Mouse (Mus musculus) limb, embryonic 14.5 days (tissue): ENCODE data around the gene Cdk17. TPM values are rescaled to one million over a fixed set of nuclear protein-coding genes. Genes with fewer than 3 reads are reported as not detected.
A peak's percentile ranks its signal among the peaks of the same experiment; 100 is the strongest.

Experiments used
- ATAC-seq: fragments of 200-750 bp; cut with Nextera tagmentation; 2 replicates; pipeline ENCODE4 v1.8.0; 2017; ENCODE audit warnings: low read depth, moderate number of reproducible peaks, moderate TSS enrichment; ENCODE audit not compliant: low FRiP score
- DNase-seq: peaks from one replicate; pipeline ENCODE4 v3.0.0-alpha.2; 2015; ENCODE audit warnings: low spot score
- H3K27ac ChIP-seq: fragments of 300-500 bp; sonication (generic); replicated peaks from 2 replicates; pipeline ENCODE4 v1.5.1; 2014; ENCODE audit warnings: low read depth, mild to moderate bottlenecking, low read length, moderate library complexity, mixed read lengths
- H3K27me3 ChIP-seq: fragments of 300-500 bp; sonication (generic); 2 replicates; pipeline ENCODE4 v1.6.1; 2014; ENCODE audit warnings: low read length, mixed read lengths; ENCODE audit not compliant: control insufficient read depth, insufficient read depth
- H3K36me3 ChIP-seq: fragments of 300-500 bp; sonication (generic); 2 replicates; pipeline ENCODE4 v1.6.1; 2014; ENCODE audit warnings: mild to moderate bottlenecking, low read length, moderate library complexity, mixed read lengths; ENCODE audit not compliant: control insufficient read depth, insufficient read depth
- H3K4me1 ChIP-seq: fragments of 300-500 bp; sonication (generic); 2 replicates; pipeline ENCODE4 v1.6.1; 2014; ENCODE audit warnings: antibody characterized with exemption, low read length, mixed read lengths; ENCODE audit not compliant: control insufficient read depth, insufficient read depth
- H3K4me2 ChIP-seq: fragments of 300-500 bp; sonication (generic); replicated peaks from 2 replicates; pipeline ENCODE4 v1.6.1; 2014; ENCODE audit warnings: low read depth, mild to moderate bottlenecking, low read length, moderate library complexity; ENCODE audit not compliant: severe bottlenecking
- H3K4me3 ChIP-seq: fragments of 300-500 bp; sonication (generic); replicated peaks from 2 replicates; pipeline ENCODE4 v1.5.1; 2014; ENCODE audit warnings: low read length
- H3K9ac ChIP-seq: fragments of 300-500 bp; sonication (generic); 2 replicates; pipeline ENCODE4 v1.6.1; 2014; ENCODE audit warnings: mild to moderate bottlenecking, low read depth, low read length, moderate library complexity; ENCODE audit not compliant: severe bottlenecking
- H3K9me3 ChIP-seq: fragments of 300-500 bp; sonication (generic); 2 replicates; pipeline ENCODE4 v1.6.1; 2016; ENCODE audit warnings: low read length; ENCODE audit not compliant: control insufficient read depth
- POLR2A ChIP-seq: fragments of 200-500 bp; IDR thresholded peaks from 2 replicates; pipeline ENCODE4 v1.8.0; 2012; ENCODE audit warnings: inconsistent platforms, mild to moderate bottlenecking, moderate library complexity, borderline replicate concordance; ENCODE audit not compliant: insufficient read depth, insufficient read length; ENCODE audit errors: extremely low read depth
- WGBS: fragments of 180-500 bp; shearing (Covaris S2); extraction: QIAGEN DNeasy Blood & Tissue Kit; methylation state at CpG from one replicate; pipeline ENCODE4 v1.1.7; 2014; 5-methylcytosine and 5-hydroxymethylcytosine counted together
- microRNA counts: library from miRNA; unstranded; fragments of <30 nt; microRNA quantifications from one replicate; lab custom pipeline; 2016
- microRNA-seq: library from miRNA; unstranded; fragments of <30 nt; microRNA quantifications from one replicate; pipeline ENCODE4, GENCODE M21; 2016
- polyA plus RNA-seq, 2 experiments: library from polyadenylated mRNA; depleted of rRNA in 1 of 2; stranded (reverse) in 1 of 2; unstranded in 1 of 2; fragments of >200 nt; fragmentation: Nextera tagmentation in 1 of 2; extraction: Ambion mirVana in 1 of 2; gene quantifications; 2 replicates each; pipeline versions ENCODE4 v1.2.1 to v1.2.3; 2012 to 2014

Cdk17 gene
- polyA plus RNA-seq, 2 experiments = 24.7 to 25.9 TPM

GRCm38 (mm10) chr10:93309131-93309933, 148.7 kb downstream of the Cdk17 start:
- WGBS = 1% methylated on average over 21 of the region's 23 CpGs
- H3K36me3 ChIP-seq = 0 out of 2 replicates have a peak, but pooled peaks cover 2% of the 10 kb centered on the region
- DNase-seq (peak; percentile 81), ATAC-seq (peak; percentile 66)
- peak overlapping the region; percentile 99 for H3K27ac ChIP-seq
- no peaks in the 10 kb centered on the region for H3K9me3 ChIP-seq
- peak overlapping the region; percentile 84 for H3K4me2 ChIP-seq
- H3K4me3 ChIP-seq = peak overlapping the region; percentile 91
- TF ChIP-seq POLR2A = peak; percentile 70; the same call in 1 of the 2 replicates
- peak overlapping the region; percentile 90 for H3K9ac ChIP-seq
- H3K27me3 ChIP-seq = no peaks in the 10 kb centered on the region
- H3K4me1 ChIP-seq = peaks cover 20% of the 10 kb centered on the region

DNA sequence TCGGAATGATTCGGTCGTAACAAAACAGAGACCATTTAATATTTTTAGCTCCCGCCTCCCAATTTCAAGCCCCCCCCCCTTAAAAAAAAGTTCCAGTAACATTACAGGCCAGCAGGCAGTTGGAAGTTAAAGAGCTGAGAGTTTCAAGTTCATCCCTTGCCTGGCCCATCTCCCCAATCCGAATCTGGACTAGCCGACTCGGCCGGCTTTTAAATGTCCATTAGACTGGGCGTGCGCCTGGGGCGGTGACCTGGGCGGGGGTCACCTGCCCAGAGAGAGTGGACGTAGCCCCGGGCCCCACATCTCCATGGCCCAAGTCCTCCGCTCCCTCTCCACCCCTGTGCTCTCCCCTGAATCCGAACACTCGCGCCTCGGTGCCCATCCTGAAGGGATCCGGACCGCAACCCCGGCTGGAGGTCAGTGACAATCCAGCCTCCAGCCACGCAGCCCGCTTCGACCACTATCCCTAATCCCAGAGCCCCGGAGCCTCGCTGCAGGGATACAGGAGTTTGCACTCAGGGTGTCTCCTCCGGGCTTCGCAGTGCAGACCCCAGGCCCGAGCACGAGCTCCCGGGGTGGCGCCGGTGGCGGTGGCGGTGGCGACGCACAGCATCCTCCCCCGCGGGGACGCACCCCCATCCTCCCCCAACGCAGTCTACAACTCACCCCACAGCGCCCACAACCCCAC, 149.4 kb downstream of the Cdk17 start:
- 0 out of 2 replicates have a peak, but pooled peaks have one; percentile 13 for TF ChIP-seq POLR2A
- H3K4me3 ChIP-seq = peak overlapping the region; percentile 91
- no peaks in the 10 kb centered on the region for H3K27me3 ChIP-seq
- H3K9me3 ChIP-seq = no peaks in the 10 kb centered on the region
- peak overlapping the region; percentile 99 for H3K27ac ChIP-seq
- peaks cover 20% of the 10 kb centered on the region for H3K4me1 ChIP-seq
- 0 out of 2 replicates have a peak, but pooled peaks cover 2% of the 10 kb centered on the region for H3K36me3 ChIP-seq
- under 1% methylated on average over 43 of the region's 43 CpGs for WGBS
- H3K9ac ChIP-seq = peak overlapping the region; percentile 90
- peak overlapping the region; percentile 84 for H3K4me2 ChIP-seq
- DNase-seq (no peak), ATAC-seq (peak; percentile 5; the same call in 1 of the 2 replicates)

- Histone ChIP-seq H3K27me3 (no peaks in the 10 kb centered on the region), H3K36me3 (0 out of 2 replicates have a peak, but pooled peaks cover 2% of the 10 kb centered on the region), H3K4me3 (peak within 1 kb of the TSS; percentile 91), H3K4me2 (peak within 1 kb of the TSS; percentile 84), H3K9ac (peak within 1 kb of the TSS; percentile 90), H3K4me1 (peaks cover 18% of the 10 kb centered on the region), H3K9me3 (no peaks in the 10 kb centered on the region), H3K27ac (peak within 1 kb of the TSS; percentile 99)
- TF ChIP-seq POLR2A = peak; percentile 24; the same call in 1 of the 2 replicates
- DNase-seq (peak; percentile 74), ATAC-seq (peak; percentile 73)
- WGBS = 1% methylated on average over 51 of the region's 53 CpGs
These were observed 150.2 kb downstream of the Cdk17 start, which contains the start of gene Elk3 for GRCm38 (mm10) chr10:93310721-93311411. TSS of gene Elk3 (minus strand) at chr10:93311135.

DNA sequence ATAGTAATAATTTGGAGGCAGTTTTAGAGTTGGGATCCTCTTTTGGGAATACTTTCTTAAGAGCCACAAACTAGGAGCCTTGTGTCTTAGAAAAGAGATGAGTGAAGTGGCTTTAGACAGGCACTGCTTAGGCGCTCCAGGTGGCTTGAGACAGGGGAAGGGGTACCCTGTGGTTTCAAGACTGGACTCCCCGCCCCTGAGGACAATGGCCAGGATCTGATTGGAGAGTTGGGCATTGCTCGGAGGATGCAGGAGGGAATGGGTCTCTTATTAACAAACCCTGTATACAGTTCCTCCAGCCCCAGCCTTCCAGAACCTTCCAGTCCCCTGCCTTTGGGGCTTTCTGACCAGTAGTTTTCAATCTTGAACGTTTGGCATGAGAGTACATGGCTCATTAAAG, 150.9 kb downstream of the Cdk17 start:
- DNase-seq = no peak
- Histone ChIP-seq H3K4me3 (peak overlapping the region; percentile 91), H3K27me3 (no peaks in the 10 kb centered on the region), H3K27ac (peak overlapping the region; percentile 99; the same call in 1 of the 2 replicates), H3K9ac (no peak overlapping the region), H3K4me1 (peaks cover 13% of the 10 kb centered on the region), H3K9me3 (no peaks in the 10 kb centered on the region), H3K36me3 (no peaks in the 10 kb centered on the region), H3K4me2 (peak overlapping the region; percentile 84)
- 9% methylated on average over 4 of the region's 4 CpGs for WGBS
- ATAC-seq = no peak
- no peak for TF ChIP-seq POLR2A

MicroRNA genes within 50 kb of the gene (microRNA counts, 519-probe panel; counts per million panel counts)
- microRNA mmu-miR-1931 (lab: Ali Mortazavi, UCI) = not detected

Small RNA genes within 50 kb of the gene (microRNA-seq; reads per million reads assigned to microRNA genes)
- gene Mir1931 = not detected

Other genes with a start within 250 kb of the Cdk17 start
- 0.35 TPM in 2 replicates for gene Cfap54, start 79.3 kb upstream of the Cdk17 start, polyA plus RNA-seq (2012; rRNA removed)
- 0.23 and 0.25 TPM in 2 replicates for gene Cfap54, start 79.3 kb upstream of the Cdk17 start, polyA plus RNA-seq (2014; fragmentation: Nextera tagmentation; extraction: Ambion mirVana)
- gene Elk3, start 150.3 kb downstream of the Cdk17 start, polyA plus RNA-seq (2012; rRNA removed) = 60.9 and 78.2 TPM in 2 replicates
- gene Elk3, start 150.3 kb downstream of the Cdk17 start, polyA plus RNA-seq (2014; fragmentation: Nextera tagmentation; extraction: Ambion mirVana) = 42.4 and 44.5 TPM in 2 replicates